Mouse (Mus musculus): ENCODE data around the gene Magea10. TPM values are rescaled to one million over a fixed set of nuclear protein-coding genes. Genes with fewer than 3 reads are reported as not detected.

The Magea10 gene
- not detected for total RNA-seq (2021)
- long read RNA-seq, experiment 1 = 0 reads
- long read RNA-seq, experiment 2 = 0 reads

- no peak within 1 kb of the TSS for H3K27ac ChIP-seq
- no peak for DNase-seq (ENCODE audit: low spot score in 2 of 2)
- no peak within 1 kb of the TSS for H3K4me3 ChIP-seq
- no peak for TF ChIP-seq CTCF (conservative IDR thresholded peaks at IDR 0.05)
These were observed at the start of gene Magea10 for GRCm38 (mm10) chrX:72386758-72387157. Gene Magea10 (minus strand): TSS chrX:72386858.

DNA sequence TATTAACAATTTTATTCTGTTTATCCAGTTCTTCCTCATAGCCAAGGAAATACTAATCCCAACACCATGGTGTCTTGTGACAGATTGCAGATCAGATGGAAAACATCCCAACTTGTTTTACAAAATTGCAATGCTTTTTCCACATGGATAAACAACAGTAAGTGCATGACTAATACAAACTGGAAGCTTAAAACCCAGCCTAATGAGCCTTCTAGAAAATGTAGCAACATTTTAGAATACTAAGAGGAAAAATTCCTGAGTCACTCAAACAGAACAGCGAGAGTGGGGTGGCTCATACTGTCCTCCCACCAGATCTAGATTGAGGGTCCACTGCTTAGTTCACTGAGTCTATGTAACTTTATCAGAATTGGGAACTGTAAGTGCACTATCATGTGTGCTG lies 4.7 kb downstream of the Magea10 start:
- Histone ChIP-seq H3K4me3 (no peak overlapping the region), H3K27ac (no peak overlapping the region)
- DNase-seq (ENCODE audit: low spot score in 2 of 2) = peak in 1 of 2 experiments; percentile 3
- no peak for TF ChIP-seq CTCF (conservative IDR thresholded peaks at IDR 0.05)

Other genes with a start within 250 kb of the Magea10 start
- not detected for gene Magea4, start 164.8 kb downstream of the Magea10 start, total RNA-seq (2021)
- under 1 TPM; 0.17 to 0.23 TPM for gene Gabre, start 112.1 kb downstream of the Magea10 start, total RNA-seq (2021)